Mouse (Mus musculus) liver, embryonic 12.5 days (tissue): ENCODE measurements around the gene Cdkn2d. TPM values are rescaled to one million over a fixed set of nuclear protein-coding genes. Genes with fewer than 3 reads are reported as not detected.
A peak's percentile ranks its signal among the peaks of the same experiment; 100 is the strongest.
"Not testable (repeated sequence)": the region's sequence is repeated elsewhere in the genome, so short reads cannot be mapped to it uniquely, and the experiment has no call there.

Experiments
- ATAC-seq: fragments of 200-750 bp; cut with Nextera tagmentation; 2 replicates; pipeline ENCODE4 v1.8.0; 2017; ENCODE audit warnings: moderate number of reproducible peaks, mild to moderate bottlenecking, moderate library complexity
- H3K27ac ChIP-seq: fragments of 300-500 bp; sonication (generic); 2 replicates; pipeline ENCODE4 v1.5.1; 2016; ENCODE audit warnings: mild to moderate bottlenecking
- H3K27me3 ChIP-seq: fragments of 300-500 bp; sonication (generic); replicated peaks from 2 replicates; pipeline ENCODE4 v1.6.1; 2016; ENCODE audit warnings: mild to moderate bottlenecking, moderate library complexity
- H3K36me3 ChIP-seq: fragments of 300-500 bp; sonication (generic); 2 replicates; pipeline ENCODE4 v1.6.1; 2016; ENCODE audit warnings: mild to moderate bottlenecking, moderate library complexity
- H3K4me1 ChIP-seq: fragments of 300-500 bp; sonication (generic); 2 replicates; pipeline ENCODE4 v1.6.1; 2016
- H3K4me2 ChIP-seq: fragments of 300-500 bp; sonication (generic); 2 replicates; pipeline ENCODE4 v1.6.1; 2016; ENCODE audit warnings: mild to moderate bottlenecking, moderate library complexity
- H3K4me3 ChIP-seq: fragments of 300-500 bp; sonication (generic); 2 replicates; pipeline ENCODE4 v1.5.1; 2016; ENCODE audit warnings: mild to moderate bottlenecking, moderate library complexity
- H3K9ac ChIP-seq: fragments of 300-500 bp; sonication (generic); 2 replicates; pipeline ENCODE4 v1.6.1; 2016; ENCODE audit warnings: mild to moderate bottlenecking, moderate library complexity
- H3K9me3 ChIP-seq: fragments of 300-500 bp; sonication (generic); replicated peaks from 2 replicates; pipeline ENCODE4 v1.6.1; 2016; ENCODE audit warnings: mild to moderate bottlenecking, moderate library complexity
- WGBS: fragments of 180-500 bp; shearing (Covaris S2); methylation state at CpG from one replicate; pipeline ENCODE4 v1.1.7; 2016; ENCODE audit not compliant: insufficient replicate concordance; 5-methylcytosine and 5-hydroxymethylcytosine counted together
- polyA plus RNA-seq: library from polyadenylated mRNA; unstranded; fragments of >200 nt; fragmentation: Nextera tagmentation; extraction: Ambion mirVana; gene quantifications from 2 replicates; pipeline ENCODE4 v1.2.1, GENCODE M21; 2016

Gene Cdkn2d
- polyA plus RNA-seq, 1 experiment from 2014 or later: 87.4 TPM

GRCm38 (mm10) chr9:21315421-21315820 is 24.2 kb upstream of the Cdkn2d start:
- H3K36me3 ChIP-seq: no peaks in the 10 kb centered on the region
- peaks cover 19% of the 10 kb centered on the region for H3K27me3 ChIP-seq
- no peak overlapping the region for H3K4me3 ChIP-seq
- H3K27ac ChIP-seq: peak overlapping the region; percentile 75
- H3K4me2 ChIP-seq: no peak overlapping the region
- peaks cover 4% of the 10 kb centered on the region; the same call in 1 of the 2 replicates for H3K9me3 ChIP-seq
- H3K4me1 ChIP-seq: peaks cover 62% of the 10 kb centered on the region
- no peak overlapping the region for H3K9ac ChIP-seq
- no peak for ATAC-seq
- 48% methylated on average over 5 of the region's 5 CpGs for WGBS

- Histone ChIP-seq H3K4me1 (peaks cover 56% of the 10 kb centered on the region), H3K36me3 (no peaks in the 10 kb centered on the region), H3K4me2 (peak overlapping the region; percentile 35), H3K27me3 (peaks cover 19% of the 10 kb centered on the region), H3K4me3 (no peak overlapping the region), H3K9me3 (0 out of 2 replicates have a peak, but pooled peaks cover under 1% of the 10 kb centered on the region), H3K9ac (0 out of 2 replicates have a peak overlapping the region, but pooled peaks have one; percentile 1), H3K27ac (peak overlapping the region; percentile 75)
- peak; percentile 79 for ATAC-seq
- WGBS: 48% methylated on average over 9 of the region's 9 CpGs
Measured at GRCm38 (mm10) chr9:21314367-21315140, 23.3 kb upstream of the Cdkn2d start.

- ATAC-seq: peak; percentile 92
- Histone ChIP-seq H3K9ac (no peak overlapping the region), H3K27me3 (peaks cover 19% of the 10 kb centered on the region), H3K4me2 (peak overlapping the region; percentile 44), H3K4me3 (no peak overlapping the region), H3K4me1 (peaks cover 56% of the 10 kb centered on the region), H3K27ac (peak overlapping the region; percentile 75; the same call in 1 of the 2 replicates), H3K36me3 (no peaks in the 10 kb centered on the region), H3K9me3 (no peaks in the 10 kb centered on the region)
- 3% methylated on average over 11 of the region's 11 CpGs for WGBS
Measured at GRCm38 (mm10) chr9:21313394-21313793, 22.2 kb upstream of the Cdkn2d start.

DNA sequence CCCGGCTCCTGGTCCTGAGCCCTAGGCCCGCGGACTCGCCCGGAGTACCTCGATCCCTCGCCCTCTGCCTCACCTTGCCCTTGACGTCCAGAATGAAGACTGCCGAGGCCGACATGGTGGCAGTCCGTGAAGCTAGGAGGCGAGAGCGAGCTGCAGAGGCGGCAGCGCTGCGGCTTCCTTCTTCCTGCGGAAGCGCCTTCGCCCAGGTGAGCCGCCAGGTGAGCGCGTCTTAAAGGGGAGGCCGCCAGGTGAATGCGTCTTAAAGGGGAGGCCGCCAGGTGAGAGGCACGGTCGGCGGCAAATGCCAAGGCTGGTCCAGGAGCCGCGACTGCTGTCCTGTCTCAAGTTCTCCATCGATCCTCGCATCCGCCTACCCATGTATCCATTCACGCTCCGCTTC is 20.9 kb upstream of the Cdkn2d start, which contains the start of gene Ap1m2:
Gene Ap1m2 (minus strand): TSS at position 204 of the 400 bp plus-strand sequence.
- Histone ChIP-seq H3K27ac (no peak within 1 kb of the TSS), H3K27me3 (peaks cover 19% of the 10 kb centered on the region), H3K9ac (0 out of 2 replicates have a peak within 1 kb of the TSS, but pooled peaks have one; percentile 3), H3K9me3 (no peaks in the 10 kb centered on the region), H3K36me3 (no peaks in the 10 kb centered on the region), H3K4me1 (peaks cover 56% of the 10 kb centered on the region), H3K4me3 (peak within 1 kb of the TSS; percentile 9; the same call in 1 of the 2 replicates), H3K4me2 (peak within 1 kb of the TSS; percentile 29; the same call in 1 of the 2 replicates)
- no peak for ATAC-seq
- WGBS: 23% methylated on average over 35 of the region's 35 CpGs

- no peak for ATAC-seq
- Histone ChIP-seq H3K4me3 (no peak overlapping the region), H3K4me1 (peaks cover 53% of the 10 kb centered on the region), H3K27ac (no peak overlapping the region), H3K4me2 (peak overlapping the region; percentile 29; the same call in 1 of the 2 replicates), H3K9me3 (no peaks in the 10 kb centered on the region), H3K9ac (0 out of 2 replicates have a peak overlapping the region, but pooled peaks have one; percentile 3), H3K36me3 (no peaks in the 10 kb centered on the region), H3K27me3 (peaks cover 19% of the 10 kb centered on the region)
- 56% methylated on average over 7 of the region's 7 CpGs for WGBS
Measured at GRCm38 (mm10) chr9:21311695-21312094, 20.5 kb upstream of the Cdkn2d start.

DNA sequence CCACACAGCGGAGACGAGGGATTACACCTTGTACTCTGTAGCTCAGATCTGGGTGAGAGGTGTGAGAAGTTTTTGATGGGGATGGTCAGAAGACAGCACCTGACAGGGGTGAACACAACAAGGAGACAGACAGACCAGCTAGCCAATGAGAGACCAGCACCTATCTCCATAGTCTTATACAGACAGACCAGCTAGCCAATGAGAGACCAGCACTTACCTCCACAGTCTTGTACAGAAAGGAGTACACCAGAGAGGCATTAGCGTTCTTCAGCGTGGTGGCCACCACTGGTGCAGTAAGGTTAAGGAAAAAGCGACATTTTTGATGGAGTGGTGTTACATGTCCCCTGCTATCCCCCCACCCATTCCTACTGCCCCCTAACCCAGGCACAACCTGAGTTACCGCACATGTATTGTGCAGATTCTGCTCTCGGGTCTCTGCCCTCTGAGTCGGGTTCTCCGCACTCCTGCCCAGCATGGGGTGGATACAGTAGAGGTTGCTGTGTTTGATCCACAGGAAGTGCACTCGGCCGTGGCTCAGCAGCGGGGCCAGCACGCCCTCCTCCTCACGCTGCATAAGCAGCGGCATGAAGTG is 18.0 kb upstream of the Cdkn2d start:
- 54% methylated on average over 15 of the region's 15 CpGs for WGBS
- no peak overlapping the region for H3K27ac ChIP-seq
- H3K4me2 ChIP-seq: peak overlapping the region; percentile 22; the same call in 1 of the 2 replicates

DNA sequence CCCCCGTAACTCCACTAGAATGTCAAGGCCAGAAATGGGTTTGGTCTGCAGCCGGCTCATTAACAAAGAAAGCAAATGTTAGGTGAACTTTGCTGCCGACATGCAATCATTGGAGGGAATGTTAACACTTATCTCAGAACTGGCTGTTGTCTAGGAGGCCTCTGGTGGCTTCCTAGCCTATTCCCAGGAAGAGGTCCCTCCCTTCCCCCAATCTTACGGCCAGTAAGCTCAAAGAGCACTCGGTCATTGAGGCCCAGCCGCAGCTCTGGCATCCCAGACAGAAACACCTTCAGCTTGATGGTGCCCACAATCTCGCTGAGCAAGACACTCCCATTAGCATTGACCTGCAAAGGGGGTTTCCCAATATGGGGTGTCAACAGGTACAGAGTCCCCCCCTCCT is 13.9 kb upstream of the Cdkn2d start:
- Histone ChIP-seq H3K4me3 (no peak overlapping the region), H3K27ac (no peak overlapping the region), H3K27me3 (no peaks in the 10 kb centered on the region), H3K9ac (no peak overlapping the region), H3K4me1 (peaks cover 9% of the 10 kb centered on the region; the same call in 1 of the 2 replicates), H3K36me3 (no peaks in the 10 kb centered on the region), H3K9me3 (no peaks in the 10 kb centered on the region), H3K4me2 (no peak overlapping the region)
- ATAC-seq: no peak
- 69% methylated on average over 7 of the region's 7 CpGs for WGBS

More for the DNA sequence above, 18.0 kb upstream of the Cdkn2d start:
- H3K4me3 ChIP-seq: no peak overlapping the region
- H3K36me3 ChIP-seq: no peaks in the 10 kb centered on the region
- peak; percentile 22; the same call in 1 of the 2 replicates for ATAC-seq
- H3K9me3 ChIP-seq: no peaks in the 10 kb centered on the region
- no peak overlapping the region for H3K9ac ChIP-seq
- peaks cover 33% of the 10 kb centered on the region for H3K4me1 ChIP-seq
- H3K27me3 ChIP-seq: peaks cover 19% of the 10 kb centered on the region

DNA sequence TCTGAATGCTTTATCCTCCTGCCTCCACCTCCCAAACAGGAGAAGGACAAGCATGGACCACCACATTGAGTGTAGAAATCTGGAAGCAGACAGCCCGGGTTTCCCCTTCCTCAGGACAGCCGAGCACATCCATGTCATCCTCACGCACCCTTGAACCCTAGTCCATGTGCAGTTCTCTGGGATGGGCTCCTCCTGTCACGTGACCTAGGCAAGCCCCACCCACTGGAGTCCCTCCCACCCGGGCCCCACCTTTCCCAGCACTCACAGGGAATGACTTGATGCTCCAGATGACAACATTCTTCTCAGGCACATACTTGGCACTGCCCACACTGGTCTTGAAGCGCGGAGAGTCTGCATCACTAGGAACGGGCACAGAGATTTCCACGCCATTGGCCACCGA is 7.8 kb upstream of the Cdkn2d start:
- H3K9me3 ChIP-seq: no peaks in the 10 kb centered on the region
- no peaks in the 10 kb centered on the region for H3K36me3 ChIP-seq
- H3K4me3 ChIP-seq: no peak overlapping the region
- H3K4me1 ChIP-seq: no peaks in the 10 kb centered on the region
- 77% methylated on average over 10 of the region's 10 CpGs for WGBS
- ATAC-seq: no peak
- H3K27ac ChIP-seq: no peak overlapping the region
- no peaks in the 10 kb centered on the region for H3K27me3 ChIP-seq
- H3K4me2 ChIP-seq: no peak overlapping the region
- no peak overlapping the region for H3K9ac ChIP-seq

GRCm38 (mm10) chr9:21292271-21292670 is 1.1 kb upstream of the Cdkn2d start:
- Histone ChIP-seq H3K4me1 (peaks cover 34% of the 10 kb centered on the region), H3K9ac (peak overlapping the region; percentile 82), H3K4me3 (peak overlapping the region; percentile 83), H3K27me3 (no peaks in the 10 kb centered on the region), H3K9me3 (no peaks in the 10 kb centered on the region), H3K27ac (peak overlapping the region; percentile 96), H3K4me2 (peak overlapping the region; percentile 83), H3K36me3 (peaks cover 14% of the 10 kb centered on the region)
- WGBS: 63% methylated on average over 3 of the region's 3 CpGs
- ATAC-seq: no peak

GRCm38 (mm10) chr9:21291868-21292267 is 661 bp upstream of the Cdkn2d start:
- Histone ChIP-seq H3K36me3 (peaks cover 14% of the 10 kb centered on the region), H3K4me2 (peak overlapping the region; percentile 83), H3K4me3 (peak overlapping the region; percentile 83), H3K4me1 (peaks cover 38% of the 10 kb centered on the region), H3K9ac (peak overlapping the region; percentile 82), H3K27ac (peak overlapping the region; percentile 96)
- 11% methylated on average over 7 of the region's 7 CpGs for WGBS
- ATAC-seq, H3K9me3 ChIP-seq, H3K27me3 ChIP-seq: not testable (repeated sequence)

DNA sequence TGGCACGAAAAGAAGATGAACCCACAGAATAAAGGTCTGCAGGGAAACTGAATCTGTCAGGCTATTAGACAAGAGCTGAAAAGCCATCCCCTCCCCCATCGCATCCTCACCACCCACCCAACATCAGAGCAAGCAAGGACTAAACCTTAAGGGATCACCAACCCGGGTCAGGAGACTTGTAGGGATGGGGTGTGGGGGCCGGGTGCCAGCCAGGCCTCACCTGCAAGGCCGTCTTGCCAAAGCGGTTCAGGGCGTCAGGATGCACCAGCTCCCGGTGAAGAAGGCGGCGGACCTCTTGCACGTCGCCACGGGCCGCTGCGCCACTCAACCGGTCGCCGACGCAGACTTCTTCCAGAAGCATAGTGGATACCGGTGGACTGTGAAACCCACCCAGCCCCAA is 618 bp downstream of the Cdkn2d start:
- peak overlapping the region; percentile 83 for H3K4me3 ChIP-seq
- peak overlapping the region; percentile 91 for H3K9ac ChIP-seq
- peak overlapping the region; percentile 83 for H3K4me2 ChIP-seq
- H3K36me3 ChIP-seq: peaks cover 24% of the 10 kb centered on the region
- ATAC-seq: peak; percentile 3
- H3K27ac ChIP-seq: peak overlapping the region; percentile 96
- under 1% methylated on average over 20 of the region's 20 CpGs for WGBS
- peaks cover 49% of the 10 kb centered on the region for H3K4me1 ChIP-seq
- H3K9me3 ChIP-seq: no peaks in the 10 kb centered on the region
- no peaks in the 10 kb centered on the region for H3K27me3 ChIP-seq

DNA sequence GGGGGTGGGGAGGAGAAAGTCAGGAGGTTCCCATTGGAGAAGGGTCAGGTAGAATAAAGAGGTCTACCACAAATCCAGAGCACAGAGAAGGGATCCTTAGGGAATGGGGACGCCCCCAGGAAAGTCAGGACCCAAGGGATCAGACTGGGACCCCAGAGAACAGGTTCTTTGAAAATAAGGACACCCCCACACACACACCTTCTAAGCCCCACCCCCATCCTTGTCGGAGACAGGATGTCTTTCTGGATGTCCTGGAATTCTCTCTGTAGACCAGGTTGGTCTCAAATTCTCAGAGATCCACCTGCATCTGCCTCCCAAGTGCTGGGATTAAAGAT is 1.9 kb downstream of the Cdkn2d start:
- peak overlapping the region; percentile 83 for H3K4me2 ChIP-seq
- H3K27me3 ChIP-seq: no peaks in the 10 kb centered on the region
- H3K36me3 ChIP-seq: peaks cover 37% of the 10 kb centered on the region
- peaks cover 61% of the 10 kb centered on the region for H3K4me1 ChIP-seq
- peak overlapping the region; percentile 96 for H3K27ac ChIP-seq
- H3K9me3 ChIP-seq: no peaks in the 10 kb centered on the region
- peak overlapping the region; percentile 91 for H3K9ac ChIP-seq
- H3K4me3 ChIP-seq: peak overlapping the region; percentile 83
- ATAC-seq: no peak
- WGBS: 61% methylated on average over 2 of the region's 2 CpGs
